Mouse (Mus musculus) kidney, adult 2 months (tissue): Measurements from ENCODE around the gene Pagr1b. TPM values are rescaled to one million over a fixed set of nuclear protein-coding genes. Genes with fewer than 3 reads are reported as not detected.

Experiments
- DNase-seq: peaks from one replicate; pipeline ENCODE4 v3.0.0; 2021
- H3K27ac ChIP-seq: fragments of 200-500 bp; 2 replicates; pipeline ENCODE4 v1.5.1; 2012; ENCODE audit warnings: low read depth, low read length, control low read depth, inconsistent platforms; ENCODE audit not compliant: insufficient read depth
- H3K27me3 ChIP-seq: fragments of 200-500 bp; replicated peaks from 2 replicates; pipeline ENCODE4 v1.6.1; 2012; ENCODE audit warnings: mild to moderate bottlenecking, moderate library complexity, low read length, inconsistent platforms; ENCODE audit not compliant: control insufficient read depth, insufficient read depth
- H3K36me3 ChIP-seq: fragments of 200-500 bp; 2 replicates; pipeline ENCODE4 v1.6.1; 2012; ENCODE audit warnings: mild to moderate bottlenecking, moderate library complexity, low read length, inconsistent platforms; ENCODE audit not compliant: control insufficient read depth, insufficient read depth
- H3K4me1 ChIP-seq: fragments of 200-500 bp; 2 replicates; pipeline ENCODE4 v1.6.1; 2011; ENCODE audit warnings: low read length; ENCODE audit not compliant: control insufficient read depth, insufficient read depth
- H3K4me3 ChIP-seq: fragments of 200-500 bp; 2 replicates; pipeline ENCODE4 v1.5.1; 2011; ENCODE audit warnings: mild to moderate bottlenecking, low read depth, low read length, control low read depth; ENCODE audit not compliant: insufficient read depth
- CTCF ChIP-seq: fragments of 200-500 bp; conservative IDR thresholded peaks from 2 replicates; pipeline ENCODE4 v1.5.1; 2011; ENCODE audit warnings: low read depth, mild to moderate bottlenecking, control low read depth, low read length, moderate library complexity, mixed read lengths; ENCODE audit not compliant: insufficient read depth, insufficient read length
- POLR2A ChIP-seq: fragments of 200-500 bp; IDR thresholded peaks from one replicate; pipeline ENCODE4 v1.6.1; 2011; ENCODE audit warnings: low read depth, low read length, control low read depth
- WGBS: fragments of 180-500 bp; shearing (Covaris S2); methylation state at CpG from one replicate; pipeline ENCODE4 v1.1.7; 2018; 5-methylcytosine and 5-hydroxymethylcytosine counted together
- polyA plus RNA-seq: library from polyadenylated mRNA; depleted of rRNA; stranded (reverse); fragments of >200 nt; gene quantifications from 2 replicates; pipeline ENCODE4 v1.2.3, GENCODE M21; 2012; rRNA removed

The Pagr1b gene
- polyA plus RNA-seq, 1 experiment: 1.3 TPM

GRCm38 (mm10) chr7:126963548-126964286, 52.6 kb downstream of the Pagr1b start:
- no peaks in the 10 kb centered on the region for H3K36me3 ChIP-seq
- H3K27ac ChIP-seq: no peak overlapping the region
- WGBS: 24% methylated on average over 19 of the region's 19 CpGs
- no peaks in the 10 kb centered on the region for H3K4me1 ChIP-seq
- no peak overlapping the region for H3K4me3 ChIP-seq
- no peak for TF ChIP-seq POLR2A
- TF ChIP-seq CTCF: peak; percentile 80
- peak; percentile 73 for DNase-seq
- H3K27me3 ChIP-seq: no peaks in the 10 kb centered on the region

DNA sequence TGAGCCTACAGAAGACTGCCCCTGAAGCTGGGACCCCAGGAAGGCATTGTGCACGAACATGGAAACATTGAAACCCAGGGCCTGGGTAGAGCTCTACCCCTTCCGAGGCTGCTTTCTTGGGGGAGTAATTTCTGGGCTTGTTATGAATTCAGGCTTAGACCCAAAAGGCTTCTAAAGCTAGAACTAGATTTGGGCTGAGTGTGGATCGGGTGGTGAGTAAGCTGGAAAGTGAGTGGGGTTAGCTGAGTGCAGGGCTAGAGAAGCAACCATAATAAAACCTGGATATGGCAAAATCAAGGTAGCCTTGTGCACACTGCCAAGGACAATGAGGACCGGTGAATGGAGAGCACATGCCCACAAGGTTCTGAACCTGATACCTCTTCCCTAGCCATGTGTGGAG, 54.3 kb downstream of the Pagr1b start:
- Histone ChIP-seq H3K27ac (no peak overlapping the region), H3K36me3 (no peaks in the 10 kb centered on the region), H3K4me1 (no peaks in the 10 kb centered on the region), H3K4me3 (no peak overlapping the region), H3K27me3 (no peaks in the 10 kb centered on the region)
- WGBS: 86% methylated on average over 4 of the region's 4 CpGs
- TF ChIP-seq POLR2A (no peak), CTCF (no peak)
- DNase-seq: no peak

DNA sequence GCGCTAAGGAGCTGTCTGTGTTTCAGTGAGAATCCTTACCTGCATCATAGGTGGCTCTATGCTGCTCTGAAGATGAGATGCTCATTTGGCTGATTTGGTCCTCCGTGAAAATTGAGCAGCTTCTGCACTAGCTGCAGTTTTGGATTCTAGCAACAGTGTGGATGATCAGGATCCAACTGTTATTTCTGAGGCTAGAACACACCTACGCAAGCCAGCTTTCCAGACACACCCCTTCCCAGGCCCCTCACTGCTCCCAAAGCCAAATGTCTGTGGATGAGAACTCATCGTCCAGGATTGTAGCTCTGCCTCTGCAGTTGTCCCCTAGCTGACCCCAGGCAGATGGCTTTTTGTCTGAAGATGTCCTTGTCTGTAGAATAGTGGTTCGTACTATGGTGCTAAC, 55.2 kb downstream of the Pagr1b start:
- Histone ChIP-seq H3K4me1 (no peaks in the 10 kb centered on the region), H3K36me3 (no peaks in the 10 kb centered on the region), H3K27ac (no peak overlapping the region), H3K4me3 (no peak overlapping the region), H3K27me3 (no peaks in the 10 kb centered on the region)
- WGBS: 86% methylated on average over 5 of the region's 5 CpGs
- TF ChIP-seq CTCF (no peak), POLR2A (no peak)
- DNase-seq: no peak

- 53% methylated on average over 9 of the region's 9 CpGs for WGBS
- no peak overlapping the region for H3K27ac ChIP-seq
- H3K4me1 ChIP-seq: no peaks in the 10 kb centered on the region
- TF ChIP-seq POLR2A (no peak), CTCF (no peak)
- H3K27me3 ChIP-seq: no peaks in the 10 kb centered on the region
- DNase-seq: no peak
- no peaks in the 10 kb centered on the region for H3K36me3 ChIP-seq
- H3K4me3 ChIP-seq: no peak overlapping the region
Measured at GRCm38 (mm10) chr7:126959780-126960179, 56.5 kb downstream of the Pagr1b start.

DNA sequence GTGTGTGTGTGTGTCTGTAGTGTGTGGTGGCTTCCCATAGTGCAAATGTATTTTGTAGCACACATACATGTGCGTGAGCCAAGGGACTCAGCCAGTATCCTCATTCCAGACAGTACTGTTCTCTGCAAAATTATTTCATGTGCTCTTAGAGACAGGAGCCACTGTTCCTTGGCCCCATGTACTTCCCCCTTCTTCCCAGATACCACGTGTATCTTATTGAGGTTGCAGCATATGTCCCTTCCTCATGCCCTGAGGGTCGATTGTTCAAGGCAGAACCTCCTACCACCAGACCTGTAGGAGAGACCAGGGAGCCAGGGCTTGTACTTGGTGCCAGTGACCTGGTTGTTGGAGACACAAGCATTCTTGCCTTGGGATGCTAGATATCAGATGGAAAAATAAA, 61.2 kb downstream of the Pagr1b start:
- H3K4me1 ChIP-seq: no peaks in the 10 kb centered on the region
- H3K27ac ChIP-seq: no peak overlapping the region
- no peak for TF ChIP-seq CTCF
- TF ChIP-seq POLR2A: no peak
- no peaks in the 10 kb centered on the region for H3K27me3 ChIP-seq
- H3K36me3 ChIP-seq: no peaks in the 10 kb centered on the region
- H3K4me3 ChIP-seq: no peak overlapping the region
- no peak for DNase-seq
- 61% methylated on average over 3 of the region's 3 CpGs for WGBS

- TF ChIP-seq CTCF (no peak), POLR2A (no peak)
- Histone ChIP-seq H3K27ac (no peak overlapping the region), H3K27me3 (no peaks in the 10 kb centered on the region), H3K4me3 (no peak overlapping the region), H3K4me1 (peaks cover 3% of the 10 kb centered on the region; the same call in 1 of the 2 replicates), H3K36me3 (no peaks in the 10 kb centered on the region)
- no peak for DNase-seq
- WGBS: 3% methylated on average over 8 of the region's 8 CpGs
Measured at GRCm38 (mm10) chr7:126952646-126953045, 63.6 kb downstream of the Pagr1b start.

DNA sequence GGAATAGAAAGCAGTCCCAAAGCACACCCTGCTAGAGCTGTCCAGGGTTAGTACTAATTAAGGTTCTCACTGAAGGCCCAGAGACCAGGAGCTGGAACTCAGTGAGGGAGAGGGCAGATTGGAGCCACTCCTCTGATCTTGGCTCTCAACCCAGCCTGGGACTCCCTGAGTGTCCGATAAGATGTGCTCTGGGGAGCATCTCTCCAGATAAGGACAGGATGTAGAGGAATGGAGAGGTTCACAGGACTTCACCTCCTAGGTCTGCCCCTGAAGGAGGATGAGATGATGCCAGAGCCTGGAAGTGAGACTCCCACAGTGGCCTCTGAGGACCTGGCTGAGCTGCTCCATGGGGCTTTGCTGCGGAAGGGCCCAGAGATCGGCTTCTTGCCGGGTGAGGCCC, 64.5 kb downstream of the Pagr1b start:
- no peak for DNase-seq
- 31% methylated on average over 4 of the region's 4 CpGs for WGBS
- no peak overlapping the region for H3K4me3 ChIP-seq
- TF ChIP-seq POLR2A (no peak), CTCF (no peak)
- H3K27me3 ChIP-seq: no peaks in the 10 kb centered on the region
- H3K27ac ChIP-seq: no peak overlapping the region
- H3K4me1 ChIP-seq: peaks cover 3% of the 10 kb centered on the region; the same call in 1 of the 2 replicates
- H3K36me3 ChIP-seq: no peaks in the 10 kb centered on the region

Other genes starting within 250 kb of the Pagr1b start
- gene Ypel3, start 239.5 kb downstream of the Pagr1b start, polyA plus RNA-seq: 290 and 371 TPM in 2 replicates
- 2.1 and 2.2 TPM in 2 replicates for gene Tbx6, start 235.0 kb downstream of the Pagr1b start, polyA plus RNA-seq
- 135 and 145 TPM in 2 replicates for gene Ppp4c, start 224.0 kb downstream of the Pagr1b start, polyA plus RNA-seq
- 4.2 and 6.3 TPM in 2 replicates for gene Fam57b, start 218.8 kb downstream of the Pagr1b start, polyA plus RNA-seq
- gene 4930451I11Rik, start 184.8 kb downstream of the Pagr1b start, polyA plus RNA-seq: 0.46 TPM in 1 of 2 replicates, not detected in the other
- 0.15 and 0.33 TPM in 2 replicates for gene Doc2a, start 169.1 kb downstream of the Pagr1b start, polyA plus RNA-seq
- 4.2 and 6.6 TPM in 2 replicates for gene Hirip3, start 154.5 kb downstream of the Pagr1b start, polyA plus RNA-seq
- gene Ino80e, start 154.1 kb downstream of the Pagr1b start, polyA plus RNA-seq: 39.6 and 47.0 TPM in 2 replicates
- gene Taok2, start 131.8 kb downstream of the Pagr1b start, polyA plus RNA-seq: 56.5 and 75.2 TPM in 2 replicates
- 90.8 and 113 TPM in 2 replicates for gene Tmem219, start 93.6 kb downstream of the Pagr1b start, polyA plus RNA-seq
- 21.4 and 21.9 TPM in 2 replicates for gene Kctd13, start 87.6 kb downstream of the Pagr1b start, polyA plus RNA-seq
- gene Asphd1, start 66.9 kb downstream of the Pagr1b start, polyA plus RNA-seq: 0.19 TPM in 1 of 2 replicates, not detected in the other
- gene Sez6l2, start 65.9 kb downstream of the Pagr1b start, polyA plus RNA-seq: 1.2 and 1.4 TPM in 2 replicates
- 237 and 284 TPM in 2 replicates for gene Cdipt, start 40.6 kb downstream of the Pagr1b start, polyA plus RNA-seq
- 0.74 and 1.1 TPM in 2 replicates for gene Cdiptos, start 40.4 kb downstream of the Pagr1b start, polyA plus RNA-seq
- gene Mvp, start 1.9 kb downstream of the Pagr1b start, polyA plus RNA-seq: 56.9 and 66.9 TPM in 2 replicates
- gene Pagr1a, start 868 bp upstream of the Pagr1b start, polyA plus RNA-seq: 2.8 and 17.6 TPM in 2 replicates
- 21.2 and 28.9 TPM in 2 replicates for gene Gm42742, start 4.6 kb upstream of the Pagr1b start, polyA plus RNA-seq
- 3.6 and 4.6 TPM in 2 replicates for gene Prrt2, start 4.7 kb upstream of the Pagr1b start, polyA plus RNA-seq
- 97.9 and 115 TPM in 2 replicates for gene Maz, start 10.6 kb upstream of the Pagr1b start, polyA plus RNA-seq
- gene Kif22, start 26.0 kb upstream of the Pagr1b start, polyA plus RNA-seq: 0.67 and 0.73 TPM in 2 replicates
- not detected in 2 replicates for gene Zg16, start 70.8 kb upstream of the Pagr1b start, polyA plus RNA-seq
- 4.2 and 7.7 TPM in 2 replicates for gene AI467606, start 74.9 kb upstream of the Pagr1b start, polyA plus RNA-seq
- gene Qprt, start 105.7 kb upstream of the Pagr1b start, polyA plus RNA-seq: 127 and 137 TPM in 2 replicates
- gene Spn, start 121.3 kb upstream of the Pagr1b start, polyA plus RNA-seq: 2.7 and 5.2 TPM in 2 replicates
- gene Cd2bp2, start 179.6 kb upstream of the Pagr1b start, polyA plus RNA-seq: 26.9 and 33.6 TPM in 2 replicates
- gene Tbc1d10b, start 192.0 kb upstream of the Pagr1b start, polyA plus RNA-seq: 26.8 and 28.5 TPM in 2 replicates
- 0.33 and 90.1 TPM in 2 replicates for gene Mylpf, start 192.4 kb upstream of the Pagr1b start, polyA plus RNA-seq
- gene Zfp553, start 216.6 kb upstream of the Pagr1b start, polyA plus RNA-seq: 7.9 and 9.6 TPM in 2 replicates
- 24.1 and 38.4 TPM in 2 replicates for gene Sept1, start 216.6 kb upstream of the Pagr1b start, polyA plus RNA-seq
- 48.4 and 85.5 TPM in 2 replicates for gene Zfp771, start 227.8 kb upstream of the Pagr1b start, polyA plus RNA-seq
- 68.9 and 70.5 TPM in 2 replicates for gene Dctpp1, start 244.2 kb upstream of the Pagr1b start, polyA plus RNA-seq